Mouse (Mus musculus) heart, embryonic 10.5 days (tissue): ENCODE results near the gene Qpctl. TPM values are rescaled to one million over a fixed set of nuclear protein-coding genes. Genes with fewer than 3 reads are reported as not detected.

Experiments
- DNase-seq: peaks from one replicate; pipeline ENCODE4 v3.0.0-alpha.2; 2017; ENCODE audit warnings: low spot score
- H3K27ac ChIP-seq: fragments of 300-500 bp; sonication (generic); 2 replicates; pipeline ENCODE4 v1.5.1; 2016; ENCODE audit warnings: mild to moderate bottlenecking
- H3K27me3 ChIP-seq: fragments of 300-500 bp; sonication (generic); 2 replicates; pipeline ENCODE4 v1.6.1; 2016; ENCODE audit warnings: mild to moderate bottlenecking; ENCODE audit not compliant: poor library complexity, insufficient read depth, severe bottlenecking
- H3K36me3 ChIP-seq: fragments of 300-500 bp; sonication (generic); 2 replicates; pipeline ENCODE4 v1.6.1; 2016; ENCODE audit warnings: mild to moderate bottlenecking, moderate library complexity
- H3K4me1 ChIP-seq: fragments of 300-500 bp; sonication (generic); 2 replicates; pipeline ENCODE4 v1.6.1; 2016; ENCODE audit warnings: mild to moderate bottlenecking
- H3K4me3 ChIP-seq: fragments of 300-500 bp; sonication (generic); 2 replicates; pipeline ENCODE4 v1.5.1; 2016; ENCODE audit warnings: mild to moderate bottlenecking, moderate library complexity
- H3K9me3 ChIP-seq: fragments of 300-500 bp; sonication (generic); 2 replicates; pipeline ENCODE4 v1.6.1; 2016; ENCODE audit warnings: mild to moderate bottlenecking, moderate library complexity
- WGBS: fragments of 180-500 bp; shearing (Covaris S2); methylation state at CpG from one replicate; pipeline ENCODE4 v1.1.7; 2016; 5-methylcytosine and 5-hydroxymethylcytosine counted together
- polyA plus RNA-seq: library from polyadenylated mRNA; unstranded; fragments of >200 nt; fragmentation: Nextera tagmentation; extraction: Ambion mirVana; gene quantifications from 2 replicates; pipeline ENCODE4 v1.2.1, GENCODE M21; 2016

Qpctl gene
- polyA plus RNA-seq = 10.8 and 12.1 TPM in 2 replicates

GRCm38 (mm10) chr7:19148875-19149541, at the start of gene Qpctl:
Gene Qpctl, minus strand, starts transcription at chr7:19149291.
- Histone ChIP-seq H3K9me3 (no peaks in the 10 kb centered on the region), H3K4me1 (peaks cover 28% of the 10 kb centered on the region), H3K36me3 (peaks cover 38% of the 10 kb centered on the region), H3K27ac (peak within 1 kb of the TSS; percentile 89), H3K27me3 (no peaks in the 10 kb centered on the region), H3K4me3 (peak within 1 kb of the TSS; percentile 78)
- under 1% methylated on average over 43 of the region's 43 CpGs for WGBS
- DNase-seq = peak; percentile 99

GRCm38 (mm10) chr7:19197985-19198384, 48.9 kb upstream of the Qpctl start:
- Histone ChIP-seq H3K9me3 (peaks cover 5% of the 10 kb centered on the region; the same call in 1 of the 2 replicates), H3K4me1 (peaks cover 5% of the 10 kb centered on the region; the same call in 1 of the 2 replicates), H3K4me3 (no peak overlapping the region), H3K27ac (no peak overlapping the region), H3K36me3 (peaks cover 68% of the 10 kb centered on the region), H3K27me3 (no peaks in the 10 kb centered on the region)
- 33% methylated on average over 2 of the region's 2 CpGs for WGBS
- DNase-seq = no peak

GRCm38 (mm10) chr7:19196676-19197075, 47.6 kb upstream of the Qpctl start:
- WGBS = 53% methylated on average over 6 of the region's 6 CpGs
- DNase-seq = no peak
- Histone ChIP-seq H3K27me3 (no peaks in the 10 kb centered on the region), H3K4me3 (no peak overlapping the region), H3K4me1 (peaks cover 7% of the 10 kb centered on the region), H3K27ac (no peak overlapping the region), H3K9me3 (peaks cover 5% of the 10 kb centered on the region; the same call in 1 of the 2 replicates), H3K36me3 (peaks cover 70% of the 10 kb centered on the region)

GRCm38 (mm10) chr7:19194676-19195075, 45.6 kb upstream of the Qpctl start:
- H3K27ac ChIP-seq = no peak overlapping the region
- DNase-seq = no peak
- no peak overlapping the region for H3K4me3 ChIP-seq
- no peaks in the 10 kb centered on the region for H3K27me3 ChIP-seq
- peaks cover 6% of the 10 kb centered on the region for H3K4me1 ChIP-seq
- 96% methylated on average over 4 of the region's 4 CpGs for WGBS
- H3K36me3 ChIP-seq = peaks cover 68% of the 10 kb centered on the region
- peaks cover 5% of the 10 kb centered on the region; the same call in 1 of the 2 replicates for H3K9me3 ChIP-seq

GRCm38 (mm10) chr7:19184758-19185157, 35.7 kb upstream of the Qpctl start:
- H3K36me3 ChIP-seq = peaks cover 34% of the 10 kb centered on the region
- 87% methylated on average over 6 of the region's 6 CpGs for WGBS
- H3K27ac ChIP-seq = no peak overlapping the region

GRCm38 (mm10) chr7:19184250-19184649, 35.2 kb upstream of the Qpctl start:
- Histone ChIP-seq H3K9me3 (no peaks in the 10 kb centered on the region), H3K4me3 (no peak overlapping the region), H3K4me1 (peaks cover 35% of the 10 kb centered on the region), H3K36me3 (peaks cover 32% of the 10 kb centered on the region), H3K27ac (no peak overlapping the region), H3K27me3 (peaks cover 13% of the 10 kb centered on the region)
- 85% methylated on average over 2 of the region's 2 CpGs for WGBS
- no peak for DNase-seq

More at GRCm38 (mm10) chr7:19184758-19185157, 35.7 kb upstream of the Qpctl start:
- Histone ChIP-seq H3K27me3 (peaks cover 8% of the 10 kb centered on the region), H3K4me3 (peak overlapping the region; percentile 5; the same call in 1 of the 2 replicates), H3K9me3 (no peaks in the 10 kb centered on the region), H3K4me1 (peaks cover 29% of the 10 kb centered on the region)
- no peak for DNase-seq

GRCm38 (mm10) chr7:19180862-19181429, 31.9 kb upstream of the Qpctl start:
- peaks cover 12% of the 10 kb centered on the region for H3K36me3 ChIP-seq
- no peaks in the 10 kb centered on the region for H3K9me3 ChIP-seq
- peak overlapping the region; percentile 82 for H3K27ac ChIP-seq
- peak overlapping the region; percentile 76 for H3K4me3 ChIP-seq
- under 1% methylated on average over 27 of the region's 27 CpGs for whole genome bisulfite sequencing
- H3K4me1 ChIP-seq = peaks cover 55% of the 10 kb centered on the region
- H3K27me3 ChIP-seq = peaks cover 46% of the 10 kb centered on the region
- no peak for DNase-seq

- no peaks in the 10 kb centered on the region for H3K9me3 ChIP-seq
- no peak for DNase-seq
- 33% methylated on average over 6 of the region's 6 CpGs for WGBS
- H3K4me1 ChIP-seq = peaks cover 57% of the 10 kb centered on the region
- H3K4me3 ChIP-seq = peak overlapping the region; percentile 50
- peaks cover 56% of the 10 kb centered on the region for H3K27me3 ChIP-seq
- H3K27ac ChIP-seq = no peak overlapping the region
- peaks cover 10% of the 10 kb centered on the region for H3K36me3 ChIP-seq
Measured at GRCm38 (mm10) chr7:19179936-19180335, 30.8 kb upstream of the Qpctl start.

GRCm38 (mm10) chr7:19179173-19179572, 30.1 kb upstream of the Qpctl start:
- H3K27ac ChIP-seq = peak overlapping the region; percentile 31; the same call in 1 of the 2 replicates
- peak; percentile 87 for DNase-seq

GRCm38 (mm10) chr7:19178443-19179092, 29.5 kb upstream of the Qpctl start:
- H3K36me3 ChIP-seq = peaks cover 3% of the 10 kb centered on the region
- peaks cover 59% of the 10 kb centered on the region for H3K27me3 ChIP-seq
- no peaks in the 10 kb centered on the region for H3K9me3 ChIP-seq
- no peak overlapping the region for H3K27ac ChIP-seq
- peak; percentile 90 for DNase-seq
- 7% methylated on average over 27 of the region's 27 CpGs for WGBS
- peaks cover 52% of the 10 kb centered on the region for H3K4me1 ChIP-seq
- H3K4me3 ChIP-seq = peak overlapping the region; percentile 50

More at GRCm38 (mm10) chr7:19179173-19179572, 30.1 kb upstream of the Qpctl start:
- peaks cover 52% of the 10 kb centered on the region for H3K4me1 ChIP-seq
- under 1% methylated on average over 32 of the region's 32 CpGs for WGBS
- H3K27me3 ChIP-seq = peaks cover 59% of the 10 kb centered on the region
- H3K9me3 ChIP-seq = no peaks in the 10 kb centered on the region
- H3K4me3 ChIP-seq = peak overlapping the region; percentile 50
- H3K36me3 ChIP-seq = peaks cover 7% of the 10 kb centered on the region

- DNase-seq = no peak
- Histone ChIP-seq H3K36me3 (no peaks in the 10 kb centered on the region; the same call in 1 of the 2 replicates), H3K27ac (peak overlapping the region; percentile 62; the same call in 1 of the 2 replicates), H3K27me3 (peaks cover 59% of the 10 kb centered on the region), H3K9me3 (no peaks in the 10 kb centered on the region), H3K4me1 (peaks cover 56% of the 10 kb centered on the region), H3K4me3 (peak overlapping the region; percentile 50)
- WGBS = 12% methylated on average over 17 of the region's 18 CpGs
Measured at GRCm38 (mm10) chr7:19178035-19178434, 28.9 kb upstream of the Qpctl start.

GRCm38 (mm10) chr7:19177216-19177615, 28.1 kb upstream of the Qpctl start:
- DNase-seq = no peak
- H3K4me1 ChIP-seq = peaks cover 61% of the 10 kb centered on the region
- no peaks in the 10 kb centered on the region for H3K36me3 ChIP-seq
- peaks cover 59% of the 10 kb centered on the region for H3K27me3 ChIP-seq
- no peak overlapping the region for H3K27ac ChIP-seq
- H3K9me3 ChIP-seq = no peaks in the 10 kb centered on the region
- H3K4me3 ChIP-seq = no peak overlapping the region
- WGBS = 60% methylated on average over 7 of the region's 7 CpGs

GRCm38 (mm10) chr7:19176516-19176947, 27.4 kb upstream of the Qpctl start:
- WGBS = 5% methylated on average over 21 of the region's 21 CpGs
- Histone ChIP-seq H3K9me3 (no peaks in the 10 kb centered on the region), H3K4me3 (peak overlapping the region; percentile 50), H3K4me1 (peaks cover 61% of the 10 kb centered on the region), H3K27me3 (peaks cover 59% of the 10 kb centered on the region), H3K27ac (0 out of 2 replicates have a peak overlapping the region, but pooled peaks have one; percentile 10), H3K36me3 (no peaks in the 10 kb centered on the region)
- no peak for DNase-seq
